Mouse (Mus musculus) layer of hippocampus, postnatal 14 days (tissue): ENCODE results near the gene Snrnp200. TPM values are rescaled to one million over a fixed set of nuclear protein-coding genes. Genes with fewer than 3 reads are reported as not detected.
"Not testable (repeated sequence)": the region's sequence is repeated elsewhere in the genome, so short reads cannot be mapped to it uniquely, and the experiment has no call there.

Experiments
- DNase-seq, 2 experiments: peaks; one replicate each; pipeline ENCODE4 v3.0.0; 2021 to 2022; ENCODE audit warnings: low spot score in 2 of 2, mixed read lengths in 1 of 2
- long read RNA-seq, 2 experiments: library from polyadenylated mRNA; stranded (forward); transcript quantifications; one replicate each; pipeline ENCODE4 v2.0.0; 2021
- total RNA-seq, 2 experiments: library from RNA; stranded (reverse); gene quantifications; 2 replicates each; pipeline ENCODE4 v1.2.3; 2021

Snrnp200 gene
- 10 to 100 TPM; 77.5 to 79.7 TPM for total RNA-seq
- long read RNA-seq, experiment 1, full-length matches to known transcripts, result 11 of 34 reads
- long read RNA-seq, experiment 1, partial matches to known transcripts, result 21 of 34 reads
- long read RNA-seq, experiment 1, other reads (novel, unspliced or antisense), result 2 of 34 reads
- long read RNA-seq, experiment 2, full-length matches to known transcripts, result 7 of 40 reads
- long read RNA-seq, experiment 2, partial matches to known transcripts, result 32 of 40 reads
- long read RNA-seq, experiment 2, other reads (novel, unspliced or antisense), result 1 of 40 reads

DNA sequence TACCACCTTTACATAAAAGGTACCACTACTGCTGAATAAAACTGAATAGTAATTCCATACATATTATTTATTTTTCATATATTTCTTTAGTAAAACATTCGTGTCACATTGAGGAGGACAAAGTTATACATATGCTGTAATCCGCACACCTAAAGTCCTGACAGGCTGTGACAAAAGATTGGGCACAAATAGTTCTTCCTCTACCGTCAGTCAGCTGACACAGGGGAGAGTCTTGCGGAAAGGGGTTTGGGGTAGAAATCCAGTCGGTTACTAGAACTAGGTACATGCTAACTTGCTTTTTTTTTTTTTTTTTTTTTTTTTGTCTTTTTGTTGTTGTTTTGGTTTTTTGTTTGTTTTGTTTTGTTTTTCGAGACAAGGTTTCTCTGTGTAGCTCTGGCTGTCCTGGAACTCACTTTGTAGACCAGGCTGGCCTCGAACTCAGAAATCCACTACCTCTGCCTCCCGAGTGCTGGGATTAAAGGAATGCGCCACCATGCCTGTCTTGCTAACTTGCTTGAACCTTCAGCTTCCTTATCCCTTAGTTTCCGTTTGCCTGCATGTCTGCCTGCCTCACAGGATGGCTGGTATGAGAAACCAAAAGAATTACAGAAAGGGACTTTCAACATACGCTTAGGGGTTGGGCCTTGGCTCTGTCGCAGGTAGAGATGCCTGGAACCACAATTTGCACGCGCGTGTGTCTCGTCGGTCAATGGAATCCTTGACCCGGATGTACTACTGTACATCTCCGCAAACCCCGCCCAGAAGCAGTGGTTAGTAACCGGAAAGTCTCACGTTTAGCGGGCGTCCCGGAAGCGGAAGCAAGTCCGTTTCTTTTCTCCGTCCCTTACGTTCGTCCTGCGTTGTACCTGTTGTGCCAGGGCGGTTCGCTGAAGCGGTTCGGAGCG lies at the start of gene Snrnp200, which contains the start of gene 1810024B03Rik:
TSS of gene Snrnp200 (plus strand) at position 840 of the 905 bp plus-strand sequence.
TSS of gene 1810024B03Rik (minus strand) at position 734 of the 905 bp plus-strand sequence.
- peak; percentile 91 to 97 for DNase-seq

DNA sequence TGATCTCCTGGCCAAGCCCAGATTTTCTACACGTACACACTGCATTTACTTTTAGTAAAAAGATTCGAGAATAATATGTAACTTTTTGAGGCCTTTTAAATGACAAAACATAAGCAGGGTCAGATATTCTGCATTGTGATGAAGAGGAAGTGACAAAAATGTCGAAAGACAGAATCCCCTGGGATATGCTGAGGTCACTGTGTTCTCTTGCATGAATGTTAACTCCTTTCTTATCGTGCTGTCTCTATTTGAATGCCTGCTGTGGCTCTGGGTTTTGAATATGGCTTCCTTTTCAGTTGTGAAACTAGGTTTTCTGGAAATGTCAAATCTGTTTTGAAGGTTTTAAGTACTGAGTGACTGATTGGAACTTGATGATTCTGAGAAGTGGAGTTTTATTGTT lies 42.5 kb upstream of the Snrnp200 start:
- no peak for DNase-seq

DNA sequence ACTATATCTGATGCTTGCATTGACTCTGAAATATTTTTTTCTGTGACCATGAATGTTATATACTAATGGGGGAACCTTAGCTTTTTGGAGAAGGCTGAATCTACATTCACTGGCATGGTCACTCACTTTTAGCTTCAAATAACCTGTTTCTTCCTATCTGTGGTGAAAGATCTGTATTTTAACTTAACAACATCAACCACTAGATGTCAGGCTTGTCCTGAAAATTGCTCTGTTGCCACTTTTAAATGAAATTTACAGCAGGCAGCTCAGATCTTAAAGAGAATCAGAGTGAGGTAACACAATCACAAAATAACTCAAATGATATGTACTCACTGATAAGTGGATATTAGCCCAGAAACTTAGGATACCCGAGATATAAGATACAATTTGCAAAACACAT lies 41.9 kb upstream of the Snrnp200 start:
- DNase-seq, result peak in 1 of 2 experiments; percentile 83

DNA sequence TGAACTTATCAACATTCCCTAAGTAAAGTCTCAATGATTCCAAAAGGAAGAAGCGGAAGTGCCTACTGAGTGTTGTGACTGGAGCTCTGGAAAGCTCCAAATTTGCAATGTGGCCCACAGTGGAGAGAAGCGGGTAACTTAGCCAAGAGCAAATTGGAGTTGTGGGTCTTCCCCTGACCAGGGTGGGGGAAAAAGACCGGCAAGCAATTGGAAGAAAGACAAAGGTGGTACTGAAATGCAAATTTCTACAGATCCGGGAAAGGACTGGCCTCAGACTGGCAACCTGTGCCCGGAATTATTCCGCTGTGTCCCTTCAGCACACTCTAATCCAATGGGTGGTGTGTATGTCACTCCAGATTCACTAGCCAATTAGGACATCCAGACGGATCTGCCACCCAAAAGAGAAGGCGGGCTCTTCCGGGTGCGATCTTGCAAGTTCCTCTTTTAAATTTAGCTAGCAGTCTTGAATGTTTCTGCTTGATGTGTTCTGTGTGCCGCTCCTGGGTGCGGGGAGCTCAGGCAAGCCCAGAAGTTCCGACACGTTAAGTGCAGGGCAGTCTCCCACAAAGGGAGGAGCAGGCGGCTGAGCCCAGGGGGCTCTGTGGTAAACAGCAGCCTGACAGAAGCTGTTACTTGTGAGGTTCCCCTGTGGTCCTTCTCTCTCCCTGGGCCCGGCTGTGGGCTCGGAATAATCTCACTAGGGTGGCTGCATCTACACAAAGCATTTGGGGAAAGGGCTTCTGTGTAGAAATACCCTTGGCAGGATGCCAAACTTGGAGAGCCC lies 25.4 kb upstream of the Snrnp200 start:
- DNase-seq, result peak; percentile 82 to 93

GRCm38 (mm10) chr2:127189574-127189973 lies 18.6 kb upstream of the Snrnp200 start:
- DNase-seq, result no peak

DNA sequence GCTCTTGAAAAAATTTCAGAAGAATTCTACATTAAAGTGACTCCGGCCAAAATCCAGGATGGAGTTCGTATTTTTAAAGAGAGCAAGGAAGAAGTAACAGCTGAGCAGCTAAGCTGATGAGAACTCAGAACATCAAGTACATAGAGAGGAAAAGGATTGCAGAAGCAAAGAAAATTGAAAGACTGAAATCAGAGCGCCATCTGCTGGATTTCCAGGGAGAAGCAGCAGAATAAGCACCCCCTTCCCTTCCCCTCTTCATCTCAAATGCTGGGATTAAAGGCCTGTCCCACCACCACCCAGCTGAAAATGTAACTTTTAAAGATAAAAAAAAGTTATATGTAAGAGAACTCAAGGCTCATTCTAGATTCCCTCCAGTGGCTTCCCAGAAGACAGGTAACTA lies 3.3 kb upstream of the Snrnp200 start:
- DNase-seq, result peak; percentile 50 to 67

GRCm38 (mm10) chr2:127205936-127206335 lies 2.2 kb upstream of the Snrnp200 start:
- not testable (repeated sequence) for DNase-seq

GRCm38 (mm10) chr2:127206916-127207315 lies 1.3 kb upstream of the Snrnp200 start:
- no peak for DNase-seq

DNA sequence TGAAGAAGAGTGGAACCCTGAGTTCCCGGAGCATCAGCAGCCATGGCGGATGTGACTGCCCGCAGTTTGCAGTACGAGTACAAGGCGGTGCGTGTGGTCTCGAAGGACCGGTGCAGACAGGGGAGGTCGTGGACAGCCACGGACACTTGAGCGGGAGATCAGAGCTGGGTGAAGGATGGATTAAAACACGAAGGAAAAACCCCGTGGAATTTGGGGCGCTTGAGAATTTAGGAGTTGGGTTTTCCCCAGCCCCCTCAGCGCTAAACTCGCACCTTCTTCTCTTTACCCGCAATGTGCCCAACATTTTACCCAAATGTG lies 225 bp downstream of the Snrnp200 start:
- no peak for DNase-seq

- DNase-seq, result no peak
Measured at GRCm38 (mm10) chr2:127210701-127211100, 2.5 kb downstream of the Snrnp200 start.

DNA sequence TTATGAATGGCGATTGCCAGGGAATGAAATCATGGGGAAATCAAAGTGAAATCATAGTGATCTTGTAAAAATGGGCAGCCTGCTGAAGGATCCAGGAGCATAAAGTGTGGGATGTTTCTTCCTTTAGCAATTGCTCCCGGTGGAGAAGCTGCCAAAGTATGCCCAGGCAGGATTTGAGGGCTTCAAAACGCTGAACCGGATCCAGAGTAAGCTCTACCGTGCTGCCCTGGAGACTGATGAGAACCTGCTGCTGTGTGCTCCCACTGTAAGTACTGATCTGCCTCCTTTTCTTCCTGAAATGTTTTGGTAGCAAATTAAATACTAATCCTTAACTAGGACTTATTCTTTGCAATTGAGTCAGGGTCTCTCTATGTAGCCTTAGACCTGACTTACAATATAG lies 9.6 kb downstream of the Snrnp200 start:
- no peak for DNase-seq

DNA sequence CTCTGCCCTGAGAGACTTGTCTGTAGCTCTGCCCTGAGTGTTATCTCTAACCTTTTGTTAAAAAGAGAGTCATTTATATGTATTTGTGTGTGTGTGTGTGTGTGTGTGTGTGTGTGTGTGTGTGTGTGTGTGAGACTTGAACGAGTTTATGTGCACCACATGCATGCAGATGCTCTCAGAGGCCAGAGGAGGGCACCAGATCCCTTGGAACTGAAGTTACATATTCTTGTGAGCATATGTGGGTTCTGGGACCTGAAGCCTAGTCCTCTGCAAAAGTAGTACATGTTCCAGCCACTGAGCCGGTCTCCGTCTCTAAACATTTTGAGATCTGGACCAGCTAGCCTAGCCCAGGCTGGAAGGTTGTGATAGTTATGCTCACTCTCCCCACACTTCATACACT lies 17.1 kb downstream of the Snrnp200 start:
- DNase-seq, result no peak

DNA sequence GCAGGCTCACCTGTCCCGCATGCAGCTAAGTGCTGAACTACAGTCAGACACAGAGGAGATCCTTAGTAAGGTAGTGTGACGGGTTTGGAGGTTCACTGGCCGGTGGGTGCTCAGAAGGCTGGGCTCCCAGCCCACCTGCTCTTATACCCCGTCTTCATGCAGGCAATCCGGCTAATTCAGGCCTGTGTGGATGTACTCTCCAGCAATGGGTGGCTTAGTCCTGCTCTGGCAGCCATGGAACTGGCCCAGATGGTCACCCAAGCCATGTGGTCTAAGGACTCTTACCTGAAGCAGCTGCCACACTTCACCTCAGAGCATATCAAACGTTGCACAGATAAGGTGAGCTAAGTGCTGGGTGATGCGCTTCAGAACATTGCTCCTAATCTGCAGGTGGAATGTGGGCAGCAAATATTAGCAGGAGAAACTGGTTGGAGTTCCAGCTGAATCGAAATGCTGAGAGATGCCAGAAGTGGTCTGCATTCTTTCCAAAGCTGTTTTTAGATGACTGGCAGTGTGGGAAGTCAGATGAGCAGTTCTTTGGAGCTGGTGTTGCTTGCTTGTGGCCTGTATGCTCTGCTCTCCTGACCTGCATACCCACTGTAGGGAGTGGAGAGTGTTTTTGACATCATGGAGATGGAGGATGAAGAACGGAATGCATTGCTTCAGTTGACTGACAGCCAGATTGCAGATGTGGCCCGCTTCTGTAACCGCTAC lies 29.9 kb downstream of the Snrnp200 start:
- DNase-seq, result no peak

- DNase-seq, result no peak
Measured at GRCm38 (mm10) chr2:127240065-127240464, 31.9 kb downstream of the Snrnp200 start.

GRCm38 (mm10) chr2:127247592-127248333 lies 39.6 kb downstream of the Snrnp200 start, which contains the start of the genes Ciao1 and Tmem127:
Gene Ciao1 (minus strand): TSS chr2:127247816.
Gene Tmem127 (plus strand): TSS chr2:127247908.
- DNase-seq, result peak; percentile 95 to 98

DNA sequence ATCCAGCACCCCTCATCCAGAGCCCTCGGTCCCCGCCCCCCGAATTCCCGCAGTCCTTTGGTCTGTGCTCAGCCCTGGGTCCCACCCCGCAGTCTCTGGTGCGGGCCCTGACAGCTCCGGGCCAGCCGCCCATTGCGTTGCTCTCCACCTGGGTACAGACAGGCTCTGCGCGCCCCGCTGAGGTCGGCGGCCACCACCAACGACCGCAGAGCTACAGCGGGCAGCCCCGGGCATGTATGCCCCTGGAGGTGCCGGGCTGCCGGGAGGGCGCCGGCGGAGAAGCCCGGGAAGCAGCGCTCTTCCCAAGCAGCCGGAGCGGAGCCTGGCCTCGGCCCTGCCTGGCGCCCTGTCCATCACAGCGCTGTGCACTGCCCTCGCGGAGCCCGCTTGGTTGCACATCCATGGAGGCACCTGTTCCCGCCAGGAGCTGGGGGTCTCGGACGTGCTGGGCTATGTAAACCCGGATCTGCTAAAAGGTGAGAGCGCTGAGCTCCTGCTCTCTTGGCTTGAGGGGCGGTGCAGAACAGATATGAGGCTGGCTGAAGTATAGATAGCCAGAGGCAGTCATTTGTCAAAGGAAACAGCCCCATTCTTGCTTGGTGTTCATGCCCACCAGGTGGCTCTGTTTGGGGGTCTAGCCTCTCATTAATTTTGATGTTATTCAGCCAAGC lies 40.3 kb downstream of the Snrnp200 start:
- DNase-seq, result peak; percentile 42 to 50

GRCm38 (mm10) chr2:127250291-127251008 lies 42.3 kb downstream of the Snrnp200 start:
- DNase-seq, result no peak

GRCm38 (mm10) chr2:127251457-127251856 lies 43.3 kb downstream of the Snrnp200 start:
- no peak for DNase-seq
